Mouse (Mus musculus) myocyte (in vitro differentiated cells): ENCODE measurements around the gene Dlgap1. TPM values are rescaled to one million over a fixed set of nuclear protein-coding genes. Genes with fewer than 3 reads are reported as not detected.

Experiments
- H3K27me3 ChIP-seq: one replicate; pipeline ENCODE4 v1.6.1; 2011; ENCODE audit not compliant: control insufficient read depth, insufficient read depth, insufficient read length
- H3K36me3 ChIP-seq: one replicate; pipeline ENCODE4 v1.6.1; 2011; ENCODE audit not compliant: control insufficient read depth, insufficient read depth
- H3K4me2 ChIP-seq: one replicate; pipeline ENCODE4 v1.6.1; 2011; ENCODE audit warnings: low read depth, control low read depth
- H3K4me3 ChIP-seq: one replicate; pipeline ENCODE4 v1.5.1; 2011; ENCODE audit warnings: mild to moderate bottlenecking, control low read depth, moderate library complexity
- H3K79me2 ChIP-seq: one replicate; pipeline ENCODE4 v1.6.1; 2011; ENCODE audit not compliant: control insufficient read depth, insufficient read depth
- H3ac ChIP-seq: one replicate; pipeline ENCODE4 v1.6.1; 2011; ENCODE audit not compliant: control insufficient read depth, insufficient read length
- CEBPB ChIP-seq: IDR thresholded peaks from 2 replicates; pipeline ENCODE4 v1.6.1; 2011; ENCODE audit warnings: mild to moderate bottlenecking, moderate library complexity; ENCODE audit not compliant: poor library complexity, insufficient read depth, severe bottlenecking
- E2F4 ChIP-seq: IDR thresholded peaks from one replicate; pipeline ENCODE4 v1.6.1; 2011; ENCODE audit warnings: mild to moderate bottlenecking, control low read depth, moderate library complexity; ENCODE audit not compliant: insufficient read depth
- MAX ChIP-seq: IDR thresholded peaks from one replicate; pipeline ENCODE4 v1.6.1; 2011; ENCODE audit warnings: low read depth, mild to moderate bottlenecking, control low read depth
- MYOD1 ChIP-seq, 3 experiments: IDR thresholded peaks; one replicate each; pipeline ENCODE4 v1.6.1; 2011; ENCODE audit warnings: control low read depth in 2 of 3, low read depth in 2 of 3, mild to moderate bottlenecking in 2 of 3, moderate library complexity in 1 of 3; ENCODE audit not compliant: insufficient read length in 2 of 3, control insufficient read depth in 1 of 3
- MYOG ChIP-seq, 3 experiments: IDR thresholded peaks; one replicate each; pipeline ENCODE4 v1.6.1; 2011; ENCODE audit warnings: control low read depth in 2 of 3, low read depth in 2 of 3, mild to moderate bottlenecking in 2 of 3; ENCODE audit not compliant: insufficient read length in 2 of 3, control insufficient read depth in 1 of 3, insufficient read depth in 1 of 3
- POLR2A ChIP-seq: IDR thresholded peaks from one replicate; pipeline ENCODE4 v1.6.1; 2011; ENCODE audit warnings: low read depth, mild to moderate bottlenecking, control low read depth, moderate library complexity; ENCODE audit not compliant: insufficient read length
- POLR2AphosphoS2 ChIP-seq: IDR thresholded peaks from one replicate; pipeline ENCODE4 v1.6.1; 2011; ENCODE audit warnings: low read depth, control low read depth; ENCODE audit not compliant: insufficient read length
- REST ChIP-seq: IDR thresholded peaks from one replicate; pipeline ENCODE4 v1.6.1; 2011; ENCODE audit warnings: mild to moderate bottlenecking, control low read depth, moderate library complexity; ENCODE audit not compliant: insufficient read depth, insufficient read length
- SRF ChIP-seq: IDR thresholded peaks from one replicate; pipeline ENCODE4 v1.6.1; 2011; ENCODE audit warnings: low read depth; ENCODE audit not compliant: control insufficient read depth, insufficient read length
- TCF12 ChIP-seq: IDR thresholded peaks from one replicate; pipeline ENCODE4 v1.6.1; 2011; ENCODE audit warnings: mild to moderate bottlenecking, control low read depth; ENCODE audit not compliant: poor library complexity, insufficient read depth, severe bottlenecking
- TCF3 ChIP-seq: IDR thresholded peaks from one replicate; pipeline ENCODE4 v1.6.1; 2011; ENCODE audit warnings: low read depth, control low read depth; ENCODE audit not compliant: insufficient read length
- USF1 ChIP-seq: IDR thresholded peaks from one replicate; pipeline ENCODE4 v1.6.1; 2011; ENCODE audit warnings: low read depth, mild to moderate bottlenecking, control low read depth, moderate library complexity
- polyA plus RNA-seq: library from polyadenylated mRNA; unstranded; fragments of >200 nt; fragmentation: generic; extraction: Trizol; gene quantifications from one replicate; pipeline ENCODE4 v1.2.1, GENCODE M21; 2012; ENCODE audit warnings: missing spikeins

Dlgap1 gene
- polyA plus RNA-seq, 1 experiment, result 0.31 TPM

GRCm38 (mm10) chr17:70521058-70521851 lies 552.4 kb downstream of the Dlgap1 start:
- H3K79me2 ChIP-seq, result no peaks in the 10 kb centered on the region
- H3K4me2 ChIP-seq, result no peak overlapping the region
- H3K36me3 ChIP-seq, result no peaks in the 10 kb centered on the region
- H3K27me3 ChIP-seq, result peaks cover 15% of the 10 kb centered on the region
- no peak overlapping the region for H3ac ChIP-seq
- TF ChIP-seq USF1 (no peak), CEBPB (no peak), REST (no peak), SRF (no peak), POLR2A (no peak), MYOD1 (IDR thresholded peaks at IDR 0.05; ENCODE audit: control insufficient read depth in 1 of 3, insufficient read length in 2 of 3, low read depth in 2 of 3) (no peak), TCF3 (no peak), MYOG (IDR thresholded peaks at IDR 0.05; ENCODE audit: control insufficient read depth in 1 of 3, insufficient read depth in 1 of 3, insufficient read length in 2 of 3, low read depth in 2 of 3) (no peak), E2F4 (no peak), MAX (no peak), POLR2AphosphoS2 (no peak), TCF12 (no peak)
- no peak overlapping the region for H3K4me3 ChIP-seq

- Histone ChIP-seq H3K79me2 (no peaks in the 10 kb centered on the region), H3ac (no peak overlapping the region), H3K4me3 (no peak overlapping the region), H3K4me2 (no peak overlapping the region), H3K36me3 (no peaks in the 10 kb centered on the region), H3K27me3 (peaks cover 10% of the 10 kb centered on the region)
- TF ChIP-seq POLR2A (no peak), MAX (no peak), USF1 (no peak), CEBPB (no peak), E2F4 (no peak), MYOG (IDR thresholded peaks at IDR 0.05; ENCODE audit: control insufficient read depth in 1 of 3, insufficient read depth in 1 of 3, insufficient read length in 2 of 3, low read depth in 2 of 3) (no peak), MYOD1 (IDR thresholded peaks at IDR 0.05; ENCODE audit: control insufficient read depth in 1 of 3, insufficient read length in 2 of 3, low read depth in 2 of 3) (no peak), TCF12 (no peak), TCF3 (no peak), REST (no peak), POLR2AphosphoS2 (no peak), SRF (no peak)
Observed at GRCm38 (mm10) chr17:70521971-70522370, 553.1 kb downstream of the Dlgap1 start.

GRCm38 (mm10) chr17:70525990-70526389 lies 557.1 kb downstream of the Dlgap1 start:
- no peaks in the 10 kb centered on the region for H3K36me3 ChIP-seq
- no peak overlapping the region for H3K4me2 ChIP-seq
- H3K27me3 ChIP-seq, result peaks cover 15% of the 10 kb centered on the region
- H3K79me2 ChIP-seq, result no peaks in the 10 kb centered on the region
- TF ChIP-seq MAX (no peak), USF1 (no peak), POLR2A (no peak), POLR2AphosphoS2 (no peak), SRF (no peak), TCF3 (no peak), E2F4 (no peak), MYOD1 (IDR thresholded peaks at IDR 0.05; ENCODE audit: control insufficient read depth in 1 of 3, insufficient read length in 2 of 3, low read depth in 2 of 3) (no peak), CEBPB (no peak), REST (no peak), MYOG (IDR thresholded peaks at IDR 0.05; ENCODE audit: control insufficient read depth in 1 of 3, insufficient read depth in 1 of 3, insufficient read length in 2 of 3, low read depth in 2 of 3) (no peak), TCF12 (no peak)
- H3K4me3 ChIP-seq, result no peak overlapping the region
- no peak overlapping the region for H3ac ChIP-seq

DNA sequence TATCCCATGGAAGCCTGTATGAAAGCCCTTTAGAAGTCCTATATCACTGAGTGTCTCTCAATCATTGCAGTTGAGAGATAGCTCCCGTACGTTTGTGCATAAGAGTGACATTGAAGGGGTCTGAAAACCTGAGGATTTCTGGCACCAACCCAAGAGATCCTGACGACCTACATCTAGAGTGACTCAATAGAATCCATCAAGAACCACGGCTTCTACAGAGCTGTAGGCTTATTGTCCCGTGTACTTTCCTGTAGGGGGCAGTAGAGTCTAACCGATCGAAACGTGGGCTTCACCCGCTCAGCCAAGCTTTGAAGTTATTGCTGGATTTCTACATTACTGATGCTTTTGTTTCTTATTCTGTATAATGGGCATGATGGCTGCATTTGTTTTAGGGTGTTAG lies 558.2 kb downstream of the Dlgap1 start:
- Histone ChIP-seq H3K27me3 (peaks cover 9% of the 10 kb centered on the region), H3K36me3 (no peaks in the 10 kb centered on the region), H3ac (no peak overlapping the region), H3K4me3 (no peak overlapping the region), H3K4me2 (no peak overlapping the region), H3K79me2 (no peaks in the 10 kb centered on the region)
- TF ChIP-seq USF1, result no peak
- TF ChIP-seq MYOD1 (IDR thresholded peaks at IDR 0.05; ENCODE audit: control insufficient read depth in 1 of 3, insufficient read length in 2 of 3, low read depth in 2 of 3), result no peak
- no peak for TF ChIP-seq MAX
- no peak for TF ChIP-seq CEBPB
- no peak for TF ChIP-seq E2F4
- TF ChIP-seq POLR2AphosphoS2, result no peak
- TF ChIP-seq MYOG (IDR thresholded peaks at IDR 0.05; ENCODE audit: control insufficient read depth in 1 of 3, insufficient read depth in 1 of 3, insufficient read length in 2 of 3, low read depth in 2 of 3), result no peak
- TF ChIP-seq SRF, result no peak
- no peak for TF ChIP-seq REST
- no peak for TF ChIP-seq TCF3
- TF ChIP-seq POLR2A, result no peak
- no peak for TF ChIP-seq TCF12
